Mouse (Mus musculus): Measurements from ENCODE around the gene Rnft1. TPM values are rescaled to one million over a fixed set of nuclear protein-coding genes. Genes with fewer than 3 reads are reported as not detected.
"Not testable (repeated sequence)": the region's sequence is repeated elsewhere in the genome, so short reads cannot be mapped to it uniquely, and the experiment has no call there.

Gene Rnft1
- polyA plus RNA-seq, 1 experiment = 4.4 TPM

GRCm38 (mm10) chr11:86507334-86507733 lies 22.9 kb downstream of the Rnft1 start:
- Histone ChIP-seq H3K4me3 (replicated peaks; ENCODE audit: extremely low read depth, low read depth, low read length) (no peak overlapping the region), H3K4me1 (ENCODE audit: control insufficient read depth, insufficient read depth, low read length) (no peaks in the 10 kb centered on the region)
- whole genome bisulfite sequencing = 51% methylated on average over 2 of the region's 2 CpGs
- DNase-seq = no peak
- TF ChIP-seq CTCF (IDR thresholded peaks at IDR 0.05; ENCODE audit: insufficient read depth, low read length) (no peak), POLR2A (IDR thresholded peaks at IDR 0.05; ENCODE audit: borderline replicate concordance, extremely low read depth, low read depth, low read length) (no peak)

- no peak for DNase-seq
- WGBS = 94% methylated on average over 2 of the region's 2 CpGs
- TF ChIP-seq POLR2A (IDR thresholded peaks at IDR 0.05; ENCODE audit: borderline replicate concordance, extremely low read depth, low read depth, low read length) = no peak
- TF ChIP-seq CTCF (IDR thresholded peaks at IDR 0.05; ENCODE audit: insufficient read depth, low read length) = no peak
- Histone ChIP-seq H3K4me3 (replicated peaks; ENCODE audit: extremely low read depth, low read depth, low read length) (no peak overlapping the region), H3K4me1 (ENCODE audit: control insufficient read depth, insufficient read depth, low read length) (no peaks in the 10 kb centered on the region)
Observed at GRCm38 (mm10) chr11:86507991-86508390, 23.5 kb downstream of the Rnft1 start.

GRCm38 (mm10) chr11:86516620-86517019 lies 32.2 kb downstream of the Rnft1 start:
- Histone ChIP-seq H3K4me1 (ENCODE audit: control insufficient read depth, insufficient read depth, low read length) (no peaks in the 10 kb centered on the region), H3K4me3 (replicated peaks; ENCODE audit: extremely low read depth, low read depth, low read length) (no peak overlapping the region)
- no peak for DNase-seq
- 69% methylated on average over 3 of the region's 3 CpGs for WGBS
- TF ChIP-seq POLR2A (IDR thresholded peaks at IDR 0.05; ENCODE audit: borderline replicate concordance, extremely low read depth, low read depth, low read length) = no peak
- no peak for TF ChIP-seq CTCF (IDR thresholded peaks at IDR 0.05; ENCODE audit: insufficient read depth, low read length)

GRCm38 (mm10) chr11:86517229-86517628 lies 32.8 kb downstream of the Rnft1 start:
- no peak for DNase-seq
- no peak for TF ChIP-seq CTCF (IDR thresholded peaks at IDR 0.05; ENCODE audit: insufficient read depth, low read length)
- no peak for TF ChIP-seq POLR2A (IDR thresholded peaks at IDR 0.05; ENCODE audit: borderline replicate concordance, extremely low read depth, low read depth, low read length)
- H3K4me1 ChIP-seq (ENCODE audit: control insufficient read depth, insufficient read depth, low read length) = no peaks in the 10 kb centered on the region
- H3K4me3 ChIP-seq (replicated peaks; ENCODE audit: extremely low read depth, low read depth, low read length) = no peak overlapping the region
- WGBS = 94% methylated on average over 3 of the region's 3 CpGs

GRCm38 (mm10) chr11:86519751-86520150 lies 35.3 kb downstream of the Rnft1 start:
- no peak for DNase-seq
- H3K4me3 ChIP-seq (replicated peaks; ENCODE audit: extremely low read depth, low read depth, low read length) = no peak overlapping the region
- H3K4me1 ChIP-seq (ENCODE audit: control insufficient read depth, insufficient read depth, low read length) = no peaks in the 10 kb centered on the region
- 85% methylated on average over 7 of the region's 7 CpGs for WGBS
- TF ChIP-seq POLR2A (IDR thresholded peaks at IDR 0.05; ENCODE audit: borderline replicate concordance, extremely low read depth, low read depth, low read length) (no peak), CTCF (IDR thresholded peaks at IDR 0.05; ENCODE audit: insufficient read depth, low read length) (no peak)

- TF ChIP-seq POLR2A (IDR thresholded peaks at IDR 0.05; ENCODE audit: borderline replicate concordance, extremely low read depth, low read depth, low read length) (no peak), CTCF (IDR thresholded peaks at IDR 0.05; ENCODE audit: insufficient read depth, low read length) (no peak)
- no peak for DNase-seq
- 86% methylated on average over 4 of the region's 4 CpGs for WGBS
- no peak overlapping the region for H3K4me3 ChIP-seq (replicated peaks; ENCODE audit: extremely low read depth, low read depth, low read length)
- H3K4me1 ChIP-seq (ENCODE audit: control insufficient read depth, insufficient read depth, low read length) = peaks cover 2% of the 10 kb centered on the region
Observed at GRCm38 (mm10) chr11:86527528-86527927, 43.1 kb downstream of the Rnft1 start.

GRCm38 (mm10) chr11:86532834-86533233 lies 48.4 kb downstream of the Rnft1 start:
- H3K4me1 ChIP-seq (ENCODE audit: control insufficient read depth, insufficient read depth, low read length) = peaks cover 2% of the 10 kb centered on the region
- DNase-seq = no peak
- H3K4me3 ChIP-seq (replicated peaks; ENCODE audit: extremely low read depth, low read depth, low read length) = no peak overlapping the region
- peak; percentile 40 for TF ChIP-seq CTCF (IDR thresholded peaks at IDR 0.05; ENCODE audit: insufficient read depth, low read length)
- no peak for TF ChIP-seq POLR2A (IDR thresholded peaks at IDR 0.05; ENCODE audit: borderline replicate concordance, extremely low read depth, low read depth, low read length)
- 56% methylated on average over 1 of the region's 1 CpGs for WGBS

GRCm38 (mm10) chr11:86533302-86533701 lies 48.8 kb downstream of the Rnft1 start:
- H3K4me1 ChIP-seq (ENCODE audit: control insufficient read depth, insufficient read depth, low read length); DNase-seq; H3K4me3 ChIP-seq (replicated peaks; ENCODE audit: extremely low read depth, low read depth, low read length): not testable (repeated sequence)
- 89% methylated on average over 6 of the region's 6 CpGs for WGBS

GRCm38 (mm10) chr11:86534201-86534910 lies 49.9 kb downstream of the Rnft1 start:
- no peak for TF ChIP-seq CTCF (IDR thresholded peaks at IDR 0.05; ENCODE audit: insufficient read depth, low read length)
- TF ChIP-seq POLR2A (IDR thresholded peaks at IDR 0.05; ENCODE audit: borderline replicate concordance, extremely low read depth, low read depth, low read length) = no peak
- Histone ChIP-seq H3K4me3 (replicated peaks; ENCODE audit: extremely low read depth, low read depth, low read length) (no peak overlapping the region), H3K4me1 (ENCODE audit: control insufficient read depth, insufficient read depth, low read length) (peaks cover 2% of the 10 kb centered on the region)
- WGBS = 79% methylated on average over 5 of the region's 5 CpGs
- no peak for DNase-seq

GRCm38 (mm10) chr11:86538786-86539185 lies 54.3 kb downstream of the Rnft1 start:
- no peak for TF ChIP-seq POLR2A (IDR thresholded peaks at IDR 0.05; ENCODE audit: borderline replicate concordance, extremely low read depth, low read depth, low read length)
- no peak for TF ChIP-seq CTCF (IDR thresholded peaks at IDR 0.05; ENCODE audit: insufficient read depth, low read length)
- no peak overlapping the region for H3K4me3 ChIP-seq (replicated peaks; ENCODE audit: extremely low read depth, low read depth, low read length)
- no peak for DNase-seq
- WGBS = 84% methylated on average over 4 of the region's 4 CpGs
- H3K4me1 ChIP-seq (ENCODE audit: control insufficient read depth, insufficient read depth, low read length) = no peaks in the 10 kb centered on the region; the same call in none of the 2 replicates
